Mouse (Mus musculus): ENCODE results near the gene Hes7.

The Hes7 gene

GRCm38 (mm10) chr11:69120221-69121000, at the start of gene Hes7:
Hes7 (plus strand) TSS chr11:69120404.
- no peak for DNase-seq

GRCm38 (mm10) chr11:69070590-69071222, 49.5 kb upstream of the Hes7 start, which contains the start of gene Tmem107:
Tmem107 (plus strand) TSS chr11:69070806.
- DNase-seq, result peak; percentile 89 to 92

GRCm38 (mm10) chr11:69071262-69071661, 48.9 kb upstream of the Hes7 start:
- no peak for DNase-seq

GRCm38 (mm10) chr11:69072234-69072633, 48.0 kb upstream of the Hes7 start:
- no peak for DNase-seq

DNA sequence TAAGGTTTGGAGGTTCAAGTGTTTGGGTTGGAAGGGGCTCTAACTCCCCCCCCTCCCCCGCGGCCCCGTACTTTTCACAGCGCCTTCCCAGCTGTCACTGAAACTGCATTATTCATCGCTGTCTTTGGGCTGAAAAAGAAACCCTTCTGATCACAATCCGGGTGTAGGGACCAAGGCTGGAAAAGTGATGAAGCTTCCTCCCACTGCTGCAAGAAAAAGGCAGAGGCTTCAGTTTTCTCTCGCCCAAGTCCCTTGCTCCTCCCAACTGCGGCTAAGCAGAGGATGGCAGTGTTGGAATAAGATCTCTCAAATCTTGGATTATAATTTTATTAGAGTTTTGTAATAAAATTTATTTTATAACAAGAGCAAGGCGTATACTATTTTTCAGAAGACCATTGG, 47.5 kb upstream of the Hes7 start:
- DNase-seq, result no peak

DNA sequence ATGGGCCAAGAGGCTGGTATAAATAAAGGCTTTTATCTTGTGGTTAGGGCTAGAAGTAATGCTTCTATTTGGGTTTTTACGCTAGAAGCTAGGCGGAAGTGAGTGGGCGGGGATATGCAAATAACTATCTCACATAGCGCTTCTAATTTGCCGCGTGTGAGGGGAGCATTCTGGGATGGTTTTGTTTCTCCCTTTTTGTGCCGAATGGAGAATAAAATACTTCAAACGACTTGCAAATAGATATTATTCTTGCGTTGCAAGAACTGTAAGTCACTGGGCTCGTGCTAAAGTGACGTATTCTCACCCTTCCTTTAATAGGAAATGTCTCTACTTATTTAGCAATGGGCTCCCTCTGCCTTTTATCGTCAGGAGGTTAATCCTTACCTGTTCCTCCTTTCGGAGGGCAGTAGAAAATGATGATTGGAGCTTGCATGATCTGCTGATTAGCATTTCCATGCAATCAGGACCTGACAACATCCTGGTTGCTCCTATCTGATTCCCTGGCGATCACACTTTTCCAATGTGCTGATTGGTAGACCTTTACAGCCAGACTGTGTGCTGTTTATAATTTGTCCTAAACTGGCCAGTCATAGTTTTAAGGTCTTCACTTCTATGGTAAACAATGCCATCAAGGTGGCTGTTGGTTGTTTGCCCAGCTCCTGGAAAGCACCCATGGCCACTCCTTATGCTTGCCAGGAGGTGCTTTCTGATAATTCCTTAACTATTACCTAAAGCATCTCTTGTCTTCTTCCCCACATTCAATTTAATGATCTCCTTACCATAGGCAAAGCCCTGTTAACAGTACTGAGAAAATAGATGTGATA, 46.9 kb upstream of the Hes7 start:
- peak; percentile 70 to 76 for DNase-seq

- no peak for DNase-seq
Measured at GRCm38 (mm10) chr11:69073951-69074775, 46.0 kb upstream of the Hes7 start.

DNA sequence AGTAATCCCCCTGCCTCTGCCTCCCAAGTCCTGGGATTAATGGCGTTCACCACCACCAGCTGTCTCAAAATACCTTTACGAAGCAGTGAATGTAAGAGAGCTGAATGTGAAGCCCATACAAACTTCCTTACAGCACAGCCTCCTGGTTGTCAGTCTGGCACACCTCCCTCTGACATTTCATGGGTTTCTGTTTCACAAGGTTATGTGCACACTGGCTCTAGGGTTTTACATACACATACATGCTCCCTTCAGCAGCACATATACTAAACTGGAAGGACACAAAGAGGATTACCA, 45.5 kb upstream of the Hes7 start:
- no peak for DNase-seq

GRCm38 (mm10) chr11:69075764-69076479, 44.3 kb upstream of the Hes7 start:
- no peak for DNase-seq

DNA sequence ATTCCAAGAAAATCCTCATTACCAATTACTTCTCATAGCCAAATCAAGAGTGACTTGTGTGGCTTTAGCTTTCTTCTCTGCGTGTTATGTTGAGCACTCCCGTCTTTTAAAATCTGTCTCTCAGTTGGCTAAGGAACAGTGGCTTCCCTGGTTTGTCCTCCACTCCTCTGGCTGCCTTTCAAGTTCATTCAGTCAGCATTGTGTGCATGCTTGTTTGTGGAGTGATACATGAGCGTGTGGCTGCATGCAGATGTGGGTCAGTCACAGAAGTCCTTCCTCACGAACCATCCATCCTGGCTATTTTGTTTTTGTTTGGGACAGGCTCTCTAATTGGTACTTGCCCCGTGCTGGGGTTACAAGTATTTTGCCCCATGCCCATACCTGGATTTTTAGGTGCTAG, 43.6 kb upstream of the Hes7 start:
- DNase-seq, result no peak

- DNase-seq, result no peak
Measured at GRCm38 (mm10) chr11:69077316-69077715, 42.9 kb upstream of the Hes7 start.

GRCm38 (mm10) chr11:69078041-69078440, 42.2 kb upstream of the Hes7 start:
- DNase-seq, result no peak

- DNase-seq, result no peak
Measured at GRCm38 (mm10) chr11:69078805-69079438, 41.3 kb upstream of the Hes7 start.

- no peak for DNase-seq
Measured at GRCm38 (mm10) chr11:69080102-69080854, 39.9 kb upstream of the Hes7 start.

DNA sequence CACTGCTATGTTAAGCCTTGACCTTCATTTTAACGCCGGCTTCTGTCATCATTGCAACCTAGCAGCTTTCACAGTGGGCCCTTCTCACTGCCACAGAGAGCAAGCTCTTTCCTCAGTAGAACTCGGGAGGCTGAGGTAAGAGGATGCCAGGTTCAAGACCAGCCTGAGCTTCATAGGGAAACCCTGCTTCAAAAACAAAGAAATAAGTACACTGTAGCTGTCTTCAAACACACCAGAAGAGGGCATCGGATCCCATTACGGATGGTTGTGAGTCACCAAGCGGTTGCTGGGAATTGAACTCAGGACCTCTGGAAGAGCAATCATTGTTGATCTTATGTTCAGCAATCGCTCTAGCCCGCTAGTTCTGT, 39.4 kb upstream of the Hes7 start:
- DNase-seq, result no peak

GRCm38 (mm10) chr11:69081613-69082012, 38.6 kb upstream of the Hes7 start:
- no peak for DNase-seq

- no peak for DNase-seq
Measured at GRCm38 (mm10) chr11:69085608-69086007, 34.6 kb upstream of the Hes7 start.

GRCm38 (mm10) chr11:69086390-69086789, 33.8 kb upstream of the Hes7 start:
- DNase-seq, result no peak

DNA sequence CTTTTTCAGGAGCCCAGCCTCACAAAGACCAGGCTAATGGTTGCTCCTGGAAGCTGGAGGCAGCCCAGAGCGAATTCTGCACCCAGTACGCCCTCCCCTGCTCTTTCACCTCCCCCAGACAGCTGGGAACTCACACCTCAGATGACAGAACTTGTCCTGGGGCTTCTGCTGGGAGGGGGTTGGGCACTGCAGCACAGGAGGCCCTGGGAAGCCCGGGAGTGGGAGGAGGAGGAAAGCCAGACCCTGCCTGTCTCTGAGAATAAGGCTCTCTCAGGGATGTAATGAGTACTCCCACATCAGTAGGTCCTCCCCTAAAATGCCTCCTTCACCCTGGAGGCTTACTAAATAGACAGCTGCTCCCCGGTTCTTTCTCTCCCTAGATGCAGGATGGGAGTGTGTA, 33.1 kb upstream of the Hes7 start:
- no peak for DNase-seq

- DNase-seq, result no peak
Measured at GRCm38 (mm10) chr11:69087597-69087996, 32.6 kb upstream of the Hes7 start.
